Mouse (Mus musculus) heart, postnatal 4 days (tissue): Measurements from ENCODE around the gene Rnase10. TPM values are rescaled to one million over a fixed set of nuclear protein-coding genes. Genes with fewer than 3 reads are reported as not detected.
"Not testable (repeated sequence)": the region's sequence is repeated elsewhere in the genome, so short reads cannot be mapped to it uniquely, and the experiment has no call there.

ENCODE experiments used
- DNase-seq: peaks from one replicate; pipeline ENCODE4 v3.0.0; 2021
- total RNA-seq, 2 experiments: library from RNA; stranded (reverse); gene quantifications; 2 replicates each; pipeline ENCODE4 v1.2.3; 2021

The Rnase10 gene
- total RNA-seq, 2 experiments from 2014 or later = 0.17 TPM; not detected in 1

DNA sequence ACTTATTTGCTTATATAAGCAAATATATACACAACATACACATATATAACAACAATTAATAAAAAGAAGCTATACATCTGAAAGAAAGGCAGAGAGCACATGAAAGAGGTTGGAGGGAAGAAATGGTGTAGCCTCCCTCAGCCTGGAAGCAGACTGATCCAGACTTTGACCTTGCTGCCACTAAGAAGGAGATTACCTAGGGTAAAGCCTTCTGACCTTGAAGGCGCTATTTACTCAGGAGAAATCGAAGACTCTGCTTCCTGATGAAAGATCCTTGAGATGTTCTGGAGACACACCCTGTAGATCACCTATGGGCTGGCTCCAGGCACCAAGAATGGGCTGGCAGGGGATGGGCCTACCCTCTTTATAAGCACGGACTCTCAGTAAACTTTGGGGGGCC is 7.2 kb downstream of the Rnase10 start:
- DNase-seq = not testable (repeated sequence)

DNA sequence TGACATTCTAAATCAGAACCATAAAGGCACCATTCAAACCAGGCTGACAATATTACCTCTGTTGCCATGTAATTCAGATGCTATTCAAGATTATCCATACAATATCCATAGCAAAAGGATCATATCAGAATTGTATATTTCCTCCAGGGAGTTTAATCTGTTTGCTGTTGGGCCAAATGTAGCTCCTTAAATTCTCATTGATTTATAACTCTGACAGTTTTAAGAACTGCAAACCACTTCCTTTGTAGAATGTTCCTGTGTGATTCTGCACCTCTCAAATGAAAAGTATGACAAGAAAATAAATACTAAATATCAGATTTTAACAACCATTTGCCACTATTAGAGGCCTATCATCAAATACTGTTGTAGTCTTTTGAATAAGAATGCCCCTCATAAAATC is 8.2 kb downstream of the Rnase10 start:
- DNase-seq = no peak

DNA sequence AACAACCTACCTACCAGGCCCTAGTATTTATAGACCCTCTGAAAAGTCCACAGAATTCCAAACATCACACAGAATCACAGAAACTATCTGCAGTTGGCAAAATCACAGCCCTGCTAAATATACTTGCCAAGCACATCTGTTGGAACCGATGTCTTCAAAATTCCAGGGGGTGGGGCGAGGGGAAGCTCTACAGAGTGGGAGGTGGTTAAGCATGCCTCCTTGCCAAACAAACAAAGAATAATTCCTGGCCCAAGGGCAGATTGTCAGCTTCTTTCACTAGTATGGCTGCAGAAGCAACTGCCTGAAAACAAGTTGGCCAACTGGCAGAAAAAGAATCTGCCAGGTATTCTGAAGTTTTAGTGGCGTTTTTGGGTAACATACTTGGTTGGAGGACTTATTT is 9.7 kb downstream of the Rnase10 start:
- DNase-seq = peak; percentile 58

DNA sequence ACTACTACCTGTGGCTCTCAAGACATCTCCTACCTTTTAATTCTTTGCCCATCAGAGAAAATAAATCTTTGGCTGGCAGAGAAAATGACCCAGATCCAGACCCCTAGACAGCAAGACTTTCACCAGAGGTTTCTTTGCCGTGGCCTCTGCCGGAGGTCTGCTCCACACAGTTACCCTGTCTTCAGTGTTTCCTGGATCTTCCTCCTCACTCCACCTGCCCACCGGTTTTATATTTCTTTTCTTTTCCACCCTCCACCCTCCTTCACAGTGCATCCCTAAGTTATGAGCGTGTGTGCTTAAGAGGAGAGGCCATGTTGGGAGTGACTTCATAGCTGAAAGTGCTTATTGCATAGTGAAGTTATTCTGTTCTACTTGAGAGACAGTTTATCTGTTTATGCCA is 15.9 kb downstream of the Rnase10 start:
- no peak for DNase-seq

DNA sequence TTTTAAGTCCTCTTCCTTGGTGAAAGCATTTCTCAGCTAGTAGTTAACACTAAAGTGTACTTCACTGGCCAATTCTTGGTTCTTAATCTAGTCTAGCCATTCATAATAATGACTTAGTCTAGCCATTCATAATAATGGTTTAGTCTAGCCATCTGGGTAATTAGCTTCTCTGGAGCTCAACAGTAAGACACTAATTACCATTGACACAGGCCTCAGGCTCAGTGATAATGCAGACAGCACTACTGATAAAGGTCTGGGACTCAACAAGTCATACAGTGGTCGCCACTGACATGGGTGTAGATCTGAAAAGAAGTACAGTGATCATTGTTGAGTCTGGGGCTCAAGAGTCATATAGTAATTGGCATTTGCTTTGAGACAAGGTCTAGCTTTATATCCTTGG is 17.3 kb downstream of the Rnase10 start:
- DNase-seq = no peak

DNA sequence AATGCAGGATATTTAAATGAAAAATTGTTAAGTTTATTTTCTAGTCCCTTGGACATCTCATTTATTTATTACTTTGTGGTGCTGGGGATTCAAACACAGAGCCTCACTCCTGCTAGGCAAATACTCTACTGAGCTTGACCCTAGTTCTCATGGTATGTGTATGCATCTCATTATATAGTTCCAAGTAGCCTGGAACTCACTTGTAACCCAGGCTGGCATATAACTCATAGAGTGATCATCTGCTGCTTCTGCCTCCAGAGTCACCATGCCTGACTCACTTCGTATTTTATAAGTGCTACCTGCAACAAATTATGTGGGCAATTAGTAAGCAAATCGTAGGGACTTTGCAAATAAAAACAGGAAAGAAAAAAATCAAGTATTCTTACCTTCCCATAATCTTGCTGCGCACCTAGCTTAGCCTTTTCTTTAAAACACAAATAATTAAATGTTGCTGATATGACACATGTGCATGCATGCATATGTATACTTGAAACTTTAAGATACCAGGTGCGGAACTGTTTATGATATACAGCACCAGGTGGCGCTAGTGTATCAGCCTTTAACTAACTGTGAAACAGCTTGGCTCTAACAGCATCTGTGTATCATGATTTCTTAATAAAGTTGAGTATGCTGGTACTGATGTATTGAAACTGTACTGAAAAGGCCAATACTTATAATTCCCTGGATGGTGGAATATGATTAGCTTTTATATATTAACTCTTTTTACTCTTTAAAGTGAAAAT is 19.0 kb downstream of the Rnase10 start:
- peak; percentile 72 for DNase-seq

DNA sequence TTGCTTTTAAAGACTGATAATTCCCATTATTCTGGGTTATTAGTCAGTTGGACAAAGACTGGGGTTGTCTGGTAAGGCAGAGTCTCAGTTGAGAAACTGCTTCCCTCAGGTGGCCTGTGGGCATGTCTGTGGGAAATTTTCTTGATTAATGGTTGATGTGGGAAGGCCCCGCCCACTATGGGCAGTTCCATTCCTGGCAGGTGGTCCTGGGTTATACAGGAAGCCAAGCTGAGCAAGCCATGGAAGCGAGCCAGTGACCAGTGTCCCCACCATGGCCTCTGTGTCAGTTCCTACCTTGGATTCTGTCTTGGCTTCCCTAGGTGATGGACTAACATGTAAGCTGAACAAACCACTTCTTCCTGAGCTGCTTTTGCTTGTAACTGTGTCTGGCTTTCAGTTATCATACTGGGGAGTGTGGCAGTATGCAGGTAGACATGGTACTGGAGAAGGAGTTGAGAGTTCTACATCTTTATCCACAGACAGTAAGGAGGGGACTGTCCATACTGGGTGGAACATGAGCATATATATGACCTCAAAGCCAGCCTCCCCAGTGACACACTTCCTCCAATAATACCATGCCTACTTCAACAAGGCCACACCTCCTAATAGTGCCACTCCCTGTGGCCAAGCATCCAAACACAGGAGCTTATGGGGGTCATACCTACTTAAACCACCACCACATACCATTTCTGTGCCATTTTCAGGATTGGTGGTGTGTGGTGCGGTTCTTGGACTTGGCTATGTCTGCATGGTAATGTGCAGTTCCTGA is 20.0 kb downstream of the Rnase10 start:
- no peak for DNase-seq

DNA sequence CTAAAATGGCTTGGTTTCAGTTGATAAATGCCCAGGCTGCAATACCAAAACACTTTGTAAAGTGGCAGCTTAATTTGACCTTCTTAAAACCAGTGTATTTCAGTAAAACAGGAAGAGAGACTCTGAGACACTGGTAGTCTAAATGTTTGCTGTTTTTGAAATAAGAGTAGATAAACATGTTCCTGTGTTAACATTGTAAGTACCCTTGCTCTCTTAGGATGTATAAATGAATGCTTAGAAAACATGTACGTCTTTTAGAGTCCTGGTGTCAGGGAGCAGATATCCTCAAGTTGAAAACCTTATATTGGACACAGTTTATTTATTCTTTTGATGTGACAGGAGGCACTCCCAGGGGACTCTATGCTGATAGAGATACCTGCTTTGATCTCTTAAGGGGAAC is 27.7 kb downstream of the Rnase10 start:
- no peak for DNase-seq

DNA sequence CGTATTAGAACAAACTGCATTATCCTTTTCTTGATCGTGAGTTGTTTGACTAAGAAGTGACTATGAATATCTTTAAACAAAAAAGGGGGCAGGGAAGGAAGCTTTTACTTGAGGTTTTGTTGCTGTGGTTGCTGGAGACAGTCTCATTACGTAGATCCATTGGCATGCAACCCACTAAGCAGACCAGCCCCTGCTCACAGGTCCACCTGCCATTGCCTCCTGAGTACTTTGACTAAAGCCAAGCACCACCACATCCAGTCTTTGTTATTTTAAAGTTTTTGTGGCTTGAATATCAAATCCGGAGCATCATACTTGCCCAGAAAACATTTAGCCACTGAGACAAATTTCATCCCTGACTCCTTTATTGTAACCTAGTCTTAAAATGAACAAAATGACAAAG is 28.7 kb downstream of the Rnase10 start:
- DNase-seq = no peak

DNA sequence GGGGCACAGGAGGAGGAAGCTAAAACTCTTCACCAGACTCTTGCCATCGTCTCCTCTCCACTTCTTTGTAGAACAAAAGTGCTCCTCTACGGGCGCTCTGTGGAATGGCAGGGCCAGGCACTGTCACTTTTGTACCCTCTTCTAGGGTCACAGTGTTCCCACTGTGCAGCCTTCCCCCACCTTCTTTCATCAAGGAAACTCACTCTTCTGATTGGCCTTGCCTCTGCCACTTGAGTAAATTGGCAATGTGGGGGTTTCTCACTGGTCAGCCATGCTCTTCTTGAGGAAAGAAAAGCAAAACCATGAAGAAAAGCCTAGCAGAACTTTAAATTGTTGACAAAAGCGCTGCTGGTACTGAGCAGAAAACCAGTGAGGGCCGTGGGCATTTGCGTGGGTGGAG is 34.2 kb downstream of the Rnase10 start, which contains the start of gene Rnase9:
Gene Rnase9 (minus strand): TSS at position 101 of the 400 bp plus-strand sequence.
- no peak for DNase-seq

DNA sequence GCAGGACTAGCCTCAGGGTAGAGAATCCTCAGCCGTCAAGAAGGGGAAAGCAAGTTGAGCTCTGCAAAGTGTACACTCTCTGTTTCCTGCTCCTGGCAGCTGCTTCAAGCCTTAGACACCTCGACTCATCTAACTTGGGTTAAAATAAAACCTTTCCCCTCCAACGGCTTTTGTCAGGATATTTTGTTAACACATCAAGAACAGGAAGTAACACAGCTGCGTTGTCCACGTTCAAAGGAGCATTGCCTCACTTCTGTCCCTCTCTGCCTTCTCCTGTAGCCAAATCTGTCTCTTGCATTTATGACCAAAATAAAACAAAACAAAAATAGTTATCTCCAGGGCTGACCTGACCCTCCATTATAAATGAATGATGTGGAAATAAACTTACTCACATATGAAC is 40.3 kb downstream of the Rnase10 start:
- no peak for DNase-seq

DNA sequence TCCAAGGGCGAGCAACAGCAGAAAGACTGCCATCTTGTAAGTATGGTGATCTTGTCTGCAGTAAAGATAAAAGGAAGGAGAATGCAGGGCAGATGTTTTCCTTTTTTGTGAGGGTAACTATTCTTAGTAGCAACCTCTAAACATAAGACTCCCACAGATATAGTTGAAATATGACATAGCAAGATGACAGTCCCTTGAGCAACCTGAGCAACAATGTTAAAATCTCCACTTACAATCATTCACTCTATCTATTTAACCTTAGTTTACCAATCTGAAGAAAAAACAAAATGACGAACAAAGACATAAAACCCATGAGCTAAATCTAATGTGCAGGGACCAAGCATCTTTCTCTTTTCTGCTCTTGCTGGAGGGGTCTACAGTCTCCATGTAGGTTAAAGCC is 42.5 kb downstream of the Rnase10 start, which contains the start of gene Rnase11:
Gene Rnase11 (minus strand): TSS at position 101 of the 400 bp plus-strand sequence.
- no peak for DNase-seq

DNA sequence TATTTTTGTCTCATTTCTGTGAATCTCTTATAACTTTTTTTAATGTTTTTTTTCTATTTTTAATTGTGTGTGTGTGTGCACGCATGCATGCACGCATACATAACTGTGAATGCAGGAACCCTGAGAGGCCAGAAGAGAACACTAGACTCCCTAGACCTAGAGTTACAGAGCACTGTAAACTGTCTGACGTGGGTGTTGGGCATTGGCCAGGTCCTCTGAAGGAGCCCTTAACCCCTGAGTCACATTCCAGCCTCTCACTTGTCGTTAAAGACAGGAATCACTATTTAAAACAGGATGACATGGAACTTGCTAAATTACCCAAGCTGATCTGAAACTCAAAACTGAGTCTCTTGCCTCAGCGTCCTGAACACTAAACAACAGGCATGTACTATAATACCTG is 44.4 kb downstream of the Rnase10 start:
- DNase-seq = no peak

DNA sequence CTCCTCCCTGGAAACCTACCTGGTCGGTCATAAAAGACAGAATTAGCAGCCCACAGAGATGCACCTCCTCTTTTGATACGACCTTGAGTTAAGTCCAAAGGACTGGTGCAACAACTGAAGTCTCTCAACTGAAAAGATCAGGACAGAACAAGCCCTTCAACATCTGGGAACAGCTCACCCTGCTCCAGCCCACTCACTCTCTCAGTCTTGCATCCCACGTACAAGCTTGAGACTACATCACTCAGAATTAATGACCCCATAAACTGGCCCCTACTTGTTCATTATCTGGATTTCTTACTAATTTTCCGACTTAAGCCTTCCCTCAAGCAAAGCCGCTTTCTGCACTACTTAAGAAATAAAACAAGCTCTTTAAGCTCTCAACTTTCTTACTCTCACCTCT is 45.6 kb downstream of the Rnase10 start:
- DNase-seq = no peak

DNA sequence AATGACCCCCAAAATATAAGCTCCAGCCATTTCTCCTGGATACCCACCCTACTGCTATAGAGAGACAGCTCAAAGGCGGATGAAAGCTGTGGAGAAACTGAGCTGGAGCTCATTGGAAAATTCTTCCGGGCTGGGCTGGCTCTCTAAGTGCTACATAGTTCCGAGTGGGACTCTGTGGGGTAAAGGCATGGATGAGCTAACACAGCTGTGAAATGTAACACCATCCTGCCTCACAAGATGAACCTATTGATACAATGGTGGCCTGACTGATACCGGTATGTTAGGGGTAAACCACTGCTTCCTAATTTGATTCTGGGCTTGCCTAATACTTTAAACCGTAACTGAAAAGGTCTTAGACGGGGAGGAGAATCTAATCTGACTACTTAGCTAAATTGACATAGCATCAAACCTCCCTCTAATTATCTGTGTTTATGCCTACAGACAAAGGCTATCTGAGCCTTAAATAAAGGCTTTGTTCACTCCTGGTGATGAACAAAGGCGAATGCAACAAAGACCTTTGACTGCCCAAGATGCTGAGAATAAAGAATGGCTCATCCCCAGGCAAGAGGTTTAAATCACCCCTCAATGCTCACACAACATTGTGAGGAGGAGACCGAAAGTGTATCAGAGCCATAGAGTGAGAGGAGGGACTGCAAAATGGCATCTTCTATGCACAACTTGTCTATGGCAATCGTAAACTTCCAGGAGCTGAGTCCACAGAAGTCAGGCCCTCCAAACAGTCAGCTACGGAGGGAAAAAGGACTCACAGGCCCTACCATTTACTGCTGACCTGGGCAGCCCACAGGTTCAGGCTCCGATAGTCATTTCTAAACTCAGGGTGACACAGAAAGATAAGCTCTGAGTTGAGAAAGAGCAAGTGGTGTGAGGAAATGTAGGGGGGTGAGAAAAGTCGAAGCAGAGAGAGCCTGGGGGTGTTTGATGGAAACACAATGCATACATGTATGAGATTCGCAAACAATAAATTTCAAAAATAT is 47.0 kb downstream of the Rnase10 start:
- DNase-seq = no peak

DNA sequence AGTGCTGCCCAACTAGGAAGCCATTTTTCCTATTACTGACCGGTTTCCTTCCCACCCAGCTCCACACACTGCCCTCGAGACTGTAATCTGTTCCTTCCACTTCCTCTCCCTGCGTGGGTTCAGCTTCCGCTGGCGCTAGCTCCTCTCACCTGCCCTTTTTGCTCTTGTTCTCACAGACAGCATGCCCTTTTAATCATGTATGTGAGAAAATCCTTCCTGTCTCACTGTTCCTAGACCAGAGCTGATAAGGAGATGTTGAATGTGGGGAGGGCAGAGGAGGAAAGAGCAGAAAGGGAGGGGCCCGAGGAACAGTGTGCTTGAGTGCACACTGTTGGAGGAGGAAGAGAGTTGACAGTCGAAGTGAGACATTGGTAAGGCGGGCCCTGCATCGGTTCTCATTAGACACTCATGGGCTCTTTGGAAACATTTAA is 49.9 kb downstream of the Rnase10 start, which contains the start of gene Rnase12:
Gene Rnase12 (minus strand): TSS at position 261 of the 431 bp plus-strand sequence.
- no peak for DNase-seq

Other genes starting within 250 kb of the Rnase10 start
- 10 to 100 TPM; 30.7 to 31.2 TPM for gene Ttc5, start 222.2 kb upstream of the Rnase10 start, total RNA-seq
- gene Ccnb1ip1, start 200.0 kb upstream of the Rnase10 start, total RNA-seq = under 1 TPM in 1 of 2 experiments, not detected in 1; 0.18 TPM
- 10 to 100 TPM; 25.5 to 26.8 TPM for gene Parp2, start 199.9 kb upstream of the Rnase10 start, total RNA-seq
- gene Tep1, start 137.2 kb upstream of the Rnase10 start, total RNA-seq = 10 to 100 TPM in 1 of 2 experiments, 1 to 10 TPM in 1; 9.3 to 12.3 TPM
- 1 to 10 TPM in 1 of 2 experiments, under 1 TPM in 1; 0.86 to 1.1 TPM for gene Klhl33, start 110.2 kb upstream of the Rnase10 start, total RNA-seq
- gene Osgep, start 82.9 kb upstream of the Rnase10 start, total RNA-seq = 10 to 100 TPM; 64.2 to 65.8 TPM
- 10 to 100 TPM; 49.5 to 52.9 TPM for gene Apex1, start 82.8 kb upstream of the Rnase10 start, total RNA-seq
- gene Pip4p1, start 76.9 kb upstream of the Rnase10 start, total RNA-seq = 10 to 100 TPM; 25.7 to 27.2 TPM
- gene Pnp, start 76.7 kb upstream of the Rnase10 start, total RNA-seq = 10 to 100 TPM; 11.1 to 13.9 TPM
- gene Gm49342, start 63.2 kb upstream of the Rnase10 start, total RNA-seq = 10 to 100 TPM; 11.1 to 15.0 TPM
- gene Pnp2, start 51.8 kb upstream of the Rnase10 start, total RNA-seq = 1 to 10 TPM in 1 of 2 experiments, under 1 TPM in 1; 0.81 to 1.2 TPM
- gene Rnase9, start 34.1 kb downstream of the Rnase10 start, total RNA-seq = not detected
- not detected for gene Rnase11, start 42.4 kb downstream of the Rnase10 start, total RNA-seq
- not detected for gene Rnase12, start 49.9 kb downstream of the Rnase10 start, total RNA-seq
- gene Olfr750, start 66.7 kb downstream of the Rnase10 start, total RNA-seq = not detected
- 10 to 100 TPM; 30.4 to 31.7 TPM for gene Rnase4, start 83.3 kb downstream of the Rnase10 start, total RNA-seq
- gene Ang, start 83.4 kb downstream of the Rnase10 start, total RNA-seq = 1 to 10 TPM; 2.2 to 3.3 TPM
- gene Eddm3b, start 106.7 kb downstream of the Rnase10 start, total RNA-seq = not detected
- gene Rnase6, start 116.2 kb downstream of the Rnase10 start, total RNA-seq = under 1 TPM; 0.34 to 0.69 TPM
- gene Rnase1, start 139.0 kb downstream of the Rnase10 start, total RNA-seq = under 1 TPM; 0.55 to 0.99 TPM
- gene Rnase2b, start 154.5 kb downstream of the Rnase10 start, total RNA-seq = not detected
- gene Ang2, start 191.4 kb downstream of the Rnase10 start, total RNA-seq = not detected
- gene Ear14, start 195.6 kb downstream of the Rnase10 start, total RNA-seq = not detected
- not detected for gene Rnase2a, start 248.4 kb downstream of the Rnase10 start, total RNA-seq